Mouse (Mus musculus) midbrain, embryonic 16.5 days (tissue): ENCODE measurements around the gene Sdk1. TPM values are rescaled to one million over a fixed set of nuclear protein-coding genes. Genes with fewer than 3 reads are reported as not detected.

Experiments used
- ATAC-seq: fragments of 200-750 bp; cut with Nextera tagmentation; 2 replicates; pipeline ENCODE4 v1.8.0; 2017; ENCODE audit warnings: moderate TSS enrichment
- H3K27ac ChIP-seq: fragments of 300-500 bp; sonication (generic); 2 replicates; pipeline ENCODE4 v1.5.1; 2014; ENCODE audit warnings: mild to moderate bottlenecking, low read length, mixed read lengths
- H3K27me3 ChIP-seq: fragments of 300-500 bp; sonication (generic); 2 replicates; pipeline ENCODE4 v1.6.1; 2014; ENCODE audit warnings: low read depth, low read length, mixed read lengths; ENCODE audit not compliant: control insufficient read depth, insufficient read depth
- H3K36me3 ChIP-seq: fragments of 300-500 bp; sonication (generic); 2 replicates; pipeline ENCODE4 v1.6.1; 2014; ENCODE audit warnings: mild to moderate bottlenecking, low read length, moderate library complexity, mixed read lengths; ENCODE audit not compliant: control insufficient read depth, insufficient read depth
- H3K4me1 ChIP-seq: fragments of 300-500 bp; sonication (generic); 2 replicates; pipeline ENCODE4 v1.6.1; 2014; ENCODE audit warnings: mild to moderate bottlenecking, low read length, mixed read lengths; ENCODE audit not compliant: control insufficient read depth, insufficient read depth
- H3K4me2 ChIP-seq: fragments of 300-500 bp; sonication (generic); 2 replicates; pipeline ENCODE4 v1.6.1; 2014; ENCODE audit warnings: mild to moderate bottlenecking, low read length, mixed read lengths
- H3K4me3 ChIP-seq: fragments of 300-500 bp; sonication (generic); 2 replicates; pipeline ENCODE4 v1.5.1; 2014; ENCODE audit warnings: low read depth, mild to moderate bottlenecking, low read length, moderate library complexity, mixed read lengths
- H3K9ac ChIP-seq: fragments of 300-500 bp; sonication (generic); 2 replicates; pipeline ENCODE4 v1.6.1; 2014; ENCODE audit warnings: low read depth, low read length, mixed read lengths
- H3K9me3 ChIP-seq: fragments of 300-500 bp; sonication (generic); replicated peaks from 2 replicates; pipeline ENCODE4 v1.6.1; 2014; ENCODE audit warnings: mild to moderate bottlenecking, low read length, mixed read lengths; ENCODE audit not compliant: control insufficient read depth, poor library complexity, severe bottlenecking
- WGBS: fragments of 180-500 bp; shearing (Covaris S2); extraction: QIAGEN DNeasy Blood & Tissue Kit; methylation state at CpG from one replicate; pipeline ENCODE4 v1.1.7; 2014; 5-methylcytosine and 5-hydroxymethylcytosine counted together
- polyA plus RNA-seq: library from polyadenylated mRNA; unstranded; fragments of >200 nt; fragmentation: Nextera tagmentation; extraction: Ambion mirVana; gene quantifications from 2 replicates; pipeline ENCODE4 v1.2.1, GENCODE M21; 2015

Gene Sdk1
- polyA plus RNA-seq, 1 experiment from 2014 or later, result 2.5 TPM

DNA sequence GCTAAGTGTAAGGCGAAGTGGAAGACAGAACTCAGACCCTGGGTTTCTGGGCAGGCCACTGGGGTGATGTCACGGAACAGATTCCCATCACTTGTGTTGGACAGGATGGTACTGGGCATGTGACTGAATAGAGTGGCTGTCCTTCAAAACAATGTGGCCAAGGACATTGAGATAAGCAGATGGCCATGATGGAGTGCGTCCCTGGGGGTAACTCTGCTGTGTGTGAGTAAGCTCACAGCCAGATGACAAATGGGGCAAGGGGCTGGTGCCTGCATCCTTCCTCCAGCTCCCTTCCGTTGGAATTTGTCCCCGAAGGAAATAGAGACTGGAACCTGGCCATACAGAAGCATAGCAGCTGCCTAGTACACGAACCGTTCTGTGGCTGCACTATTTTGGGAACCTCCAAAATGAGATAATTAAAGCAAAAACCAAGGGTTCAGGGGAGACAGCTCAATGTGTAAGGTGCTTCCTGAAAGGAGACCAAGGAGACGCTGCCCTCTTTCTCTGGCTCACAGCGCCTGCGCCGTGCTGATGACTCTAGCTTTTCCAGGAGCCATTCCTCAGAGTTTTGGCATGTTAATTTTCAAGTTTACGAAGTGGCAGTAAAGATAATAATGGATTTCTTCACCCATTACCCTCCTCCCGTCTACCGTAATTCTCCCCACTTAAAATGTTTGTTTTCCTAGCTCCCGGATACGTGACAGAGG, 661.4 kb downstream of the Sdk1 start:
- Histone ChIP-seq H3K27ac (no peak overlapping the region), H3K9ac (no peak overlapping the region), H3K36me3 (no peaks in the 10 kb centered on the region), H3K4me1 (no peaks in the 10 kb centered on the region), H3K9me3 (no peaks in the 10 kb centered on the region), H3K4me3 (no peak overlapping the region), H3K27me3 (no peaks in the 10 kb centered on the region), H3K4me2 (no peak overlapping the region)
- no peak for ATAC-seq
- 77% methylated on average over 16 of the region's 16 CpGs for WGBS

DNA sequence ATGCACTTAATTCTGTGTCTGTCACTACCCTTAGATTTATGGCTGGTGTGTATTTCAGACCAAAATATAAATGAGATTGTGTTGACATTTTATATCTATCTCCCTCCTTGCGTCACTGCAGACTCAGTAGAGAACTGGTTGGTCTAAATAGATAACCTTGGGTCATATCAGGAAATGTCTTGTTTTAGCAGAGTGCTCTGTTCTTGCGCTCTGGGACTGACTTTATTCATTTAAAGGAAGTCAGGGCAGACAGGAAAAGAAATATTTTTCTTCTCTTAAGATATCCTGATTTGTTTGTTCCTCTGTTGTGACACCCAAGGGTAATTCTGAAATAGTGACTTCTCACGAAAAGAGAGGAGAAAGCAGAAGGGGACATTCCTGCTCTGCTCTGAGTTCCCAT, 669.2 kb downstream of the Sdk1 start:
- ATAC-seq, result no peak
- H3K36me3 ChIP-seq, result no peaks in the 10 kb centered on the region
- H3K9me3 ChIP-seq, result no peaks in the 10 kb centered on the region
- H3K9ac ChIP-seq, result no peak overlapping the region
- H3K27me3 ChIP-seq, result no peaks in the 10 kb centered on the region
- no peak overlapping the region for H3K4me2 ChIP-seq
- no peak overlapping the region for H3K4me3 ChIP-seq
- 81% methylated on average over 3 of the region's 3 CpGs for WGBS
- H3K27ac ChIP-seq, result no peak overlapping the region
- H3K4me1 ChIP-seq, result peaks cover 4% of the 10 kb centered on the region

DNA sequence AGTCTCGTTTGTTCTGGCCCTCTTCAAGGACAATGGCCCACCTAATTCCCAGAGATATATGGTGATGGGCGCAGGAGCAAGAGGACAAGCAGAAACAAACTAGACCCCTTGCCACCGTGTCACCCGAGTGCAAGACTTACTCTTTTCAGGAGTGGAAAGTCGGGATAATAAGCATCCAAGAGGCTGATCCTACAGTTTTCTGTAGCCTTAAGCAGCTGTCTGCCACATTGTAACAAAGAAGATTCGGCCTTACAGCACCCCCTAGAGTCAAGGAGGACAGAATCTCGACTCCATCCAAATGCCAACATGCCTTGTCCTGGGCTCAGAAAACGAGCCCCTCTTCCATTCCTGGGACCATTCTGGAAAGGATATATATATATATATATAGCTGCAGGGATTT, 669.6 kb downstream of the Sdk1 start:
- Histone ChIP-seq H3K4me2 (no peak overlapping the region), H3K27ac (no peak overlapping the region), H3K4me3 (no peak overlapping the region), H3K36me3 (no peaks in the 10 kb centered on the region), H3K4me1 (peaks cover 4% of the 10 kb centered on the region), H3K27me3 (no peaks in the 10 kb centered on the region), H3K9me3 (no peaks in the 10 kb centered on the region), H3K9ac (no peak overlapping the region)
- no peak for ATAC-seq
- WGBS, result 65% methylated on average over 8 of the region's 8 CpGs

DNA sequence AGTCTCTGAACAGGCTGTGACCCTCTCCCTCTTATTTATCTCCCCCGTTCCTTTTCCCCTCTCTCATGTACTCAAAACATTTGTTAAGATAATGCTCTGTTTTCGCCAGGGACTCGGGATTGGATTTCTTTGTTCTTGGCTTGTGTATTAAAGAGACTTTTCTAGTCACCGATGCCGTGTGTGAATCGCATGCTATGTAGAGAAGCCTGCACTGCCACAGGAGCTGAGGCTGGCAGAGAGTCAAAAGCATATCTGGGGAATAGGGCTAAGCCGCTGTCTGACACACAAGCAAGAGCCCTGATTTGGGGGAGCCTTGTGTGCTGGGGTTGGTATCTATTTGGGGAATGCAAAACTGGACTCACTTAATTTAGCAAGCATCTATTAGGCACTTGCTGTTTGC, 671.6 kb downstream of the Sdk1 start:
- Histone ChIP-seq H3K4me3 (no peak overlapping the region), H3K4me2 (no peak overlapping the region), H3K9ac (no peak overlapping the region), H3K4me1 (peaks cover 8% of the 10 kb centered on the region), H3K36me3 (no peaks in the 10 kb centered on the region), H3K27me3 (no peaks in the 10 kb centered on the region), H3K27ac (peak overlapping the region; percentile 12; the same call in 1 of the 2 replicates), H3K9me3 (no peaks in the 10 kb centered on the region)
- no peak for ATAC-seq
- 34% methylated on average over 7 of the region's 7 CpGs for WGBS

DNA sequence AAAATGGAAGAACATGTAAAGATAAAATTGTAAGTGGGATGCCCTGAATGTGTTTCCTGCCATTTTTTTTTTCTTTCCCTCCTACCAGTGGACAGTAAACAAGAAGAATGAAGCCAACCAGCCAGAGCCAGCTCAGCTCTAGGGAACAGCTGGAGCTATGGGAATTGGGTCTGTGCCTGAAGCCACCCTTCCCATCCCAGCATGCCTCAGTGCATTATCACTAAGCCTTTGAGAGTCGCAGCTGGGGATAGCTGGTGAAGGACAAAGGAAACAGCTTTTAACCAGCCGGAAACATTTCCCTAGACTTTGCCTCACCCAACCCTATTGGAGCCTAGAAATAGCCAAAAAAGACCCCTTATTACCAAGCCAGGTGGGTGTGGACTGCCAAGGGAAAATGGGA, 675.7 kb downstream of the Sdk1 start:
- Histone ChIP-seq H3K4me2 (no peak overlapping the region), H3K27me3 (no peaks in the 10 kb centered on the region), H3K27ac (no peak overlapping the region), H3K36me3 (no peaks in the 10 kb centered on the region), H3K4me1 (peaks cover 8% of the 10 kb centered on the region), H3K4me3 (no peak overlapping the region), H3K9ac (no peak overlapping the region), H3K9me3 (no peaks in the 10 kb centered on the region)
- no peak for ATAC-seq
- 19% methylated on average over 2 of the region's 2 CpGs for WGBS

DNA sequence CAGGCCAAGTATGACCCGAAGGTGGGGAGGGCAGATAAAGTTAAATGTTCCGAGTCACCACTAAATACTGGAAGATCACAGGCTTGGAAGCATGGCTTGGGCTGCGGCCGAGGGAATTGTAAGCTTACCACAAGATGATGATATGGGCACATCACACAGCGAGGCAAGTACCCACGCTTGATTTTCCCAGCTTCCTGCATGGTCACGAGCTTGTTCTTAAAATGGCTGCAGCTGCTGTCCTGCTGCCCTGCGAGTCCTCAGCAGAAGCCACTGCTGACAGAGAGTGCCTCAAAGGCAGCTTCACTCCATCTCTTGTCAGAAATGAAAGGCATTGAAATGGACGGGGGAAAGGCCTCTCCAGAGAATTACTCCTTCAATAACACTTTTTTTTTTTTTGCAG, 697.7 kb downstream of the Sdk1 start:
- 61% methylated on average over 9 of the region's 9 CpGs for WGBS
- no peaks in the 10 kb centered on the region for H3K36me3 ChIP-seq
- no peak for ATAC-seq

DNA sequence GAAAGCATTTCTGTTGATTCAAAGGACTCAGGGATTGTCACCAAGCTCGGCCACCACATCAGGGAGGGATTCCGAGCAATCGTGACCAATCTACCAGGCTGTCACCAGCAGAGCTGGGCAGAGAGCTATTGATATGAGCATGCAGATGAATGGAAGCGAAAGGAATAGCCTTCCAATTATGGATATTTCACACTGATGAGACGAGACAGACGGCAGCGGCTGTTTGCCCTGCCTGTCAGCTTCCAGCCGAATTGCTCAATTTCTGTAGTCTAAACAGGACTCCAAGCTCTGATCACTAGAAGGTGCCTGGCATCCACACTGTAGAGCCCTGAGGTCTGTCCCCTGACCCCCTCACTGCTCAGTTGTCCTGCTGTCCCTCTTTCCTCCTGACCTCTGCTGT, 699.3 kb downstream of the Sdk1 start:
- ATAC-seq, result no peak
- H3K4me2 ChIP-seq, result no peak overlapping the region
- H3K27ac ChIP-seq, result no peak overlapping the region
- H3K36me3 ChIP-seq, result no peaks in the 10 kb centered on the region
- H3K4me1 ChIP-seq, result no peaks in the 10 kb centered on the region
- 72% methylated on average over 8 of the region's 8 CpGs for WGBS
- H3K9ac ChIP-seq, result no peak overlapping the region
- no peaks in the 10 kb centered on the region for H3K9me3 ChIP-seq
- no peaks in the 10 kb centered on the region for H3K27me3 ChIP-seq
- no peak overlapping the region for H3K4me3 ChIP-seq

More for the DNA sequence above, 697.7 kb downstream of the Sdk1 start:
- H3K27me3 ChIP-seq, result no peaks in the 10 kb centered on the region
- H3K27ac ChIP-seq, result no peak overlapping the region
- no peak overlapping the region for H3K9ac ChIP-seq
- no peaks in the 10 kb centered on the region for H3K9me3 ChIP-seq
- no peak overlapping the region for H3K4me2 ChIP-seq
- H3K4me1 ChIP-seq, result no peaks in the 10 kb centered on the region
- no peak overlapping the region for H3K4me3 ChIP-seq

DNA sequence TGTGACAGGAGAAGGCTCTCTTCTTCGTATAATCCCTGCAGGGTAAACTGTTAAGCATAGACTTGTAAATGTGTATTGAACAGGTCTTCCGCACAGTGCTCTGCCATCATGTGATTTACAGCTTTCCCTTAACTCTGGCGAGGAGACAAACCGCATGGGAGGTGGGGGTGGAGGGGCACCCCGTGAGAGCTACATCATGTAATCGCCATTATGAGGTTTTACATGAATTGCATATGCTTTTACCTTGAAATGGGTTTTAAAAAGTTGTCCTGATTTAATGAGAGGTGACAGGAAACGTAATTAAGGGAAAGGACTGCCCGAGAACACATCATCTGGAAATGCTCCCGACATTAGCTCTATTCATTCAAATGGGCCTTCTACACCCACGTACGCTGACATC, 709.5 kb downstream of the Sdk1 start:
- 58% methylated on average over 11 of the region's 11 CpGs for WGBS
- no peak overlapping the region for H3K4me2 ChIP-seq
- H3K9me3 ChIP-seq, result no peaks in the 10 kb centered on the region
- H3K4me1 ChIP-seq, result no peaks in the 10 kb centered on the region
- no peak overlapping the region for H3K4me3 ChIP-seq
- H3K27me3 ChIP-seq, result no peaks in the 10 kb centered on the region
- H3K9ac ChIP-seq, result no peak overlapping the region
- ATAC-seq, result no peak
- no peaks in the 10 kb centered on the region for H3K36me3 ChIP-seq
- H3K27ac ChIP-seq, result no peak overlapping the region

DNA sequence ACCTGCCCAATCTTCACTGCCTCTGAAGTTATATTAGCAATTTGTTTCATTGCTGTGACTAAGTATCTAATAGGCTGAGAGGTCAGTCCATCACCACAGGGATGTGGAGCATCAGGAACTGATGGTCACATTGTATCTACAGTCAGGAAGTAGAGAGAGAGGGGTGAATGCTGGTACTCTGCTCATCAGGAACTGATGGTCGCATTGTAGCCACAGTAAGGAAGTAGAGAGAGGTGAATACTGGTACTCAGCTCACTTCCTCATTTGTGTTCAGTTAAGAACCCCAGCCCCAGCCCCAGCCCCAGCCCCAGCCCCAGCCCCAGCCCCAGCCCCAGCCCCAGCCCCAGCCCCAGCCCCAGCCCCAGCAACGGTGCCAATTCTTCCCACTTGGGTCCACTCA, 711.0 kb downstream of the Sdk1 start:
- ATAC-seq, result no peak
- Histone ChIP-seq H3K9me3 (no peaks in the 10 kb centered on the region), H3K9ac (no peak overlapping the region), H3K4me2 (no peak overlapping the region), H3K4me1 (no peaks in the 10 kb centered on the region), H3K27ac (no peak overlapping the region), H3K36me3 (no peaks in the 10 kb centered on the region), H3K27me3 (no peaks in the 10 kb centered on the region), H3K4me3 (no peak overlapping the region)
- WGBS, result 89% methylated on average over 2 of the region's 2 CpGs
